Mouse (Mus musculus) CD8-positive naive resting alpha-beta T cell, adult 2 months (primary cell): ENCODE results near the gene Olfr478.
"Not testable (repeated sequence)": the region's sequence is repeated elsewhere in the genome, so short reads cannot be mapped to it uniquely, and the experiment has no call there.

ENCODE experiments used
- DNase-seq, 2 experiments: peaks; one replicate each; pipeline ENCODE4 v3.0.0; 2022; ENCODE audit warnings: low read depth in 2 of 2, low spot score in 2 of 2

Gene Olfr478

DNA sequence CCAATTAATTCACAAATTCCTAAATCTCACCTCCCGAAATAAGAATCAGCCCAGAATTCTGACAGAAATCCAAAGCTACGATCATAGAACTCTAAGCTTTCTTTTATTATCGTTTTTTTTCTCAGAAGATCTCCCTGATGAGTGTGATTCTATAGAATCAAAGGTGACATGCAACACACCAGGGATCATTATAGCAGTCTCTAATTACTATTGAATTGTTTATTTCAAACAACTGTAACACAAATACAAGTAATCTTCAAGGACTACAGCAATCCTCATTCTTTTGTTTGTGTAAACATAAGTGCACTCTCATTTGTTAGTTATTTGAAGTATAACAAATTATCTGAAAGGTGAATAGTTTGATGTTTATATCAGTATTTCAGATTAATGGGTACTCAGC, at the start of gene Olfr478:
Olfr478 (minus strand) TSS at position 101 of the 400 bp plus-strand sequence.
- no peak for DNase-seq

DNA sequence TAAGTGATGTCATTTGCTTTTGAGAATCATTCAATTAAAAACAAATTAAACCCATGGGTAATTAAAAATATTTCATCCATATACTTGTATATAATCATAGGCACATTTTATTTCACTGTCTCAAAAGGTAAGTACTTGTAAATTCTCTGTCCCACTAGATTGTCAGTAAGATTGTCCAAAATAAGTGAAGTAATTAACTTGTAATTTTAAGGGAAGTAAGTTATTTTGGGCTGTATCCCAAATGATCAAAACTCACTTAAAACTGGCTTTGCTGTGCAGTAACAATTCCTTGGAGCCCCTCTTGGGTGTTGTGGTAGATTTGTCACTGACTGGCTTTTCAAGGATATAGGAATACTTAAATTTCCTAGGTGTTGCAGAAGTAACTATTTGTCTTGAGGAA, 45.8 kb upstream of the Olfr478 start, which contains the start of gene Olfr481:
Olfr481 (plus strand) TSS at position 301 of the 400 bp plus-strand sequence.
- no peak for DNase-seq

DNA sequence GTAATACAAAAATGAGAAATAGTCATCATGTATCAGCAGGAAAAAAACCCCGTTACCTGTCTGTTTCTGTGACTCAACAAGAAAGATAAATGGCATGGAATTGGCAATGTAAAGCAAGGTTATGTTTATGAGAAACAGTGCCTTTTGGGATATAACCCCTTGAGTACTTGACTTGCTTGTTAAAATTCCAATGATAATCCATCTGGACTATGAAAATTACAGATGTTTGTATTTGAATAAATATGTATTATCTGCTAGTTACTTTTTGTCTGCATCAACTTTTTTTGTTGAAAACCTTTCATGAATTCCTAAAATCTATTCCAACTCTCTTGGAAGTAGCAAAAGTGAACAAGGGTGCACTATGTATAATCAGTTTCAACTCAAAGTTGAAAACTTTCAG, 33.5 kb upstream of the Olfr478 start, which contains the start of gene Olfr480:
Olfr480 (minus strand) TSS at position 101 of the 400 bp plus-strand sequence.
- DNase-seq = no peak

DNA sequence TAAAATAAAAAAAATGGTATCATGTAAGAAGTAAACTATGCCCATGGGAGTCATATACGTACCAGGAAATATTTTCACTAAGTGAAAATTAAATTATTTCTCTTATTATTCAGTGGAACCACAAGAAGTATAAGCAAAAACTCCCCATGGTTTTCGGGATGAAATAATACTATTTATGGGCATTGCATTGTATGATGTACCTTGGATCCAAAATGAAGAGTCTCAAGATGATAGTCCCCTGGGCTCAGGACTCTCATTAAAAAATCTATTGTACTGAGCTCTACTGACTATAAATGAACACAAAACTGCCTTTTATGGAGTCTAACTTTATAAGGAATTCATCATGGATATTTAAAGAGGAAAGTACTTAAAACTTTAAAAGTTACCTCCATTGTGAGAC, 16.6 kb upstream of the Olfr478 start, which contains the start of gene Olfr479:
Olfr479 (plus strand) TSS at position 301 of the 400 bp plus-strand sequence.
- no peak for DNase-seq

DNA sequence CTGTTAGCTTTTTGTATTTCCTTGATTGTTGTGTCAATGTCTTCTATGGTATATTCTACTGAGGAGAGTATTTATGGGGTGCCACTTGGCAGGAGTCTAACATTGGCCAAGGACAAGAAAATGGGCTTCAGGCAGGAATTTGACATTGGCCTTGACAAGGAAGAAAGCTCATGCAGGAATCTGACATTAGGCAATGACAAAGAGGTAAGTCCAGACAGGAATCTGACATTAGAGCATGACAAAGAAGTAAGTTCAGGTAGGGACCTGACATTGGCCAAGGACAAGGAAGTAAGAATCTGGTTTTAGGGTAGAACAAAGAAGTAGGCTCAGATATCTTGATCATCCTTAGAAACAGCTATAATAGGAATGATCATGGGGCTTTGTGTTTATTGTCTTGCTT, 19.5 kb downstream of the Olfr478 start:
- DNase-seq = not testable (repeated sequence)

DNA sequence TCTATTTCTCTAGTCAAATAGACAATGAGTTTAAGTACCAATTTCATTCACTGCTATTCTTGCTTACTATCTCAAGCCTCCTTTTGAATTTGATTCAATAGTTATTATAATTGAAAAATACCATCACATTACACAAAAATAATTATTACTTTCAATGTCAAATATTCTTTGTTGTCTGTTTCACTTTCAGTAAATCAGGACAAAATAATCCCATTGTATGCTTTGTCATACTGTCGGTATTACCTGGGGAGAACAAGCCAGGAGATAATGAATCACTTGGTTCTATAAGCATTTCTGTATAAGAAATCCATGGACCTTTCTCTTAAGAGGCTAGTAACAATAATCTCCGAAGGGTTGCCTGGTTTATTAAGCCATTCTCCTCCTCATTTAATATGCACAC, 47.4 kb downstream of the Olfr478 start, which contains the start of gene Olfr477:
Olfr477 (plus strand) TSS at position 301 of the 400 bp plus-strand sequence.
- DNase-seq = no peak
